Mouse (Mus musculus) intestine, postnatal 0 days (tissue): ENCODE results near the gene Tob1. TPM values are rescaled to one million over a fixed set of nuclear protein-coding genes. Genes with fewer than 3 reads are reported as not detected.

Source experiments
- ATAC-seq: fragments of 200-750 bp; cut with Nextera tagmentation; 2 replicates; pipeline ENCODE4 v1.8.0; 2017; ENCODE audit warnings: mild to moderate bottlenecking, moderate TSS enrichment, moderate library complexity
- H3K27ac ChIP-seq: fragments of 300-500 bp; sonication (generic); 2 replicates; pipeline ENCODE4 v1.5.1; 2014; ENCODE audit warnings: mild to moderate bottlenecking, low read depth, low read length, moderate library complexity
- H3K27me3 ChIP-seq: fragments of 300-500 bp; sonication (generic); replicated peaks from 2 replicates; pipeline ENCODE4 v1.6.1; 2014; ENCODE audit warnings: low read length, mixed read lengths; ENCODE audit not compliant: control insufficient read depth, insufficient read depth
- H3K36me3 ChIP-seq: fragments of 300-500 bp; sonication (generic); 2 replicates; pipeline ENCODE4 v1.6.1; 2014; ENCODE audit warnings: mild to moderate bottlenecking, moderate library complexity; ENCODE audit not compliant: control insufficient read depth, insufficient read depth
- H3K4me1 ChIP-seq: fragments of 300-500 bp; sonication (generic); replicated peaks from 2 replicates; pipeline ENCODE4 v1.6.1; 2014; ENCODE audit warnings: antibody characterized with exemption, low read length, mixed read lengths; ENCODE audit not compliant: control insufficient read depth, insufficient read depth
- H3K4me2 ChIP-seq: fragments of 300-500 bp; sonication (generic); replicated peaks from 2 replicates; pipeline ENCODE4 v1.6.1; 2014; ENCODE audit warnings: low read depth, mild to moderate bottlenecking, moderate library complexity
- H3K4me3 ChIP-seq: fragments of 300-500 bp; sonication (generic); 2 replicates; pipeline ENCODE4 v1.5.1; 2014; ENCODE audit warnings: low read depth, low read length
- H3K9ac ChIP-seq: fragments of 300-500 bp; sonication (generic); 2 replicates; pipeline ENCODE4 v1.6.1; 2014; ENCODE audit warnings: mild to moderate bottlenecking, low read depth, low read length
- H3K9me3 ChIP-seq: fragments of 300-500 bp; sonication (generic); 2 replicates; pipeline ENCODE4 v1.6.1; 2016; ENCODE audit warnings: mixed run types; ENCODE audit not compliant: control insufficient read depth
- CTCF ChIP-seq: sonication (generic); IDR thresholded peaks from 2 replicates; pipeline ENCODE4 v1.5.1; 2016; ENCODE audit warnings: low read depth, mild to moderate bottlenecking, control low read depth, antibody characterized with exemption, moderate library complexity
- WGBS: fragments of 180-500 bp; shearing (Covaris S2); extraction: QIAGEN DNeasy Blood & Tissue Kit; methylation state at CpG from one replicate; pipeline ENCODE4 v1.1.7; 2014; 5-methylcytosine and 5-hydroxymethylcytosine counted together
- polyA plus RNA-seq: library from polyadenylated mRNA; unstranded; fragments of >200 nt; fragmentation: Nextera tagmentation; extraction: Ambion mirVana; gene quantifications from 2 replicates; pipeline ENCODE4 v1.2.1, GENCODE M21; 2015

Gene Tob1
- polyA plus RNA-seq, 1 experiment from 2014 or later = 69.4 TPM

DNA sequence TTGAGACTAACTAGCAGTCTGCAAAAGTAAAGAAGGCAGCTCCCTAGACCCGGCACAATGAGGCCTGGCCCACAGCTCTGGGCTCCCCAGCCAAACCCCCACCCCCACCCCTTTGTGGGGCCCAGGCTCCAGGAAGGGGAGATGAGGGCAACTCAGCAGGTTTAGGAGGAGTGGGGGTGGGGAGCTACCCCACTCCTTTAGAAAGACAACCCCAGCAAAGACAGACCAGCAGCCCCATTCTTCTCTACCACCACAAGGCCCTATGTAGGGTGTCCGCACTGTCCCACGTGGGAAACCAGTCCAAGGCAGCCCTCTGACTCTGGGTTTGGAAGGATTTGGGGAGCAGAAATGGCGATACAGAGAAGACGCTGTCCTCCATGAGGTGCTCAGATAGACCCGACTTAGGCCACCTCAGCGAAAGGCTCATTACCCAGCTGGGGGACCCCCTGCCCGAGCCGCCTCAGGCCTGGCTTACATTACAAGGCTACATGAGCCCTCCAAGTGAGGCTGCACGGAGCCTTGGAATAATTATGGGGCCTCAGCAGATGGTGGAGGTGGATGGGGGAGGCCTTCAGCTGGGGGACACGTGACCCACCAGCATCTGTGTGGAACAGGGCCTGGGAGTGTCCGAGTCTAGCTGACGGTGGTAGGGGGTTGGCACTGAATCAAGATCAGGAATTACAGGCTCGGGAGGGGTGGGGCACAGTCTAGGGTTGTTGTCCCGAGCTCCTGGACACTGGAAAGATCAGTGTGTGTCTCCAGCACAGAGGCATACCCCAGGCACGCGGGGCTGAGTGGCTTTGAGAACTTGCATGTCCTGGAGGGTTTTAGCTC is 34.9 kb downstream of the Tob1 start, which contains the start of gene Wfikkn2:
Gene Wfikkn2, minus strand, starts transcription at position 51 of the 834 bp plus-strand sequence.
- no peaks in the 10 kb centered on the region for H3K9me3 ChIP-seq
- H3K27me3 ChIP-seq = no peaks in the 10 kb centered on the region
- WGBS = 56% methylated on average over 17 of the region's 17 CpGs
- no peaks in the 10 kb centered on the region for H3K36me3 ChIP-seq
- ATAC-seq = no peak
- no peak within 1 kb of the TSS for H3K4me2 ChIP-seq
- no peaks in the 10 kb centered on the region; the same call in 1 of the 2 replicates for H3K4me1 ChIP-seq
- no peak within 1 kb of the TSS for H3K9ac ChIP-seq
- no peak within 1 kb of the TSS for H3K4me3 ChIP-seq
- no peak for TF ChIP-seq CTCF
- 0 out of 2 replicates have a peak within 1 kb of the TSS, but pooled peaks have one; percentile 2 for H3K27ac ChIP-seq

DNA sequence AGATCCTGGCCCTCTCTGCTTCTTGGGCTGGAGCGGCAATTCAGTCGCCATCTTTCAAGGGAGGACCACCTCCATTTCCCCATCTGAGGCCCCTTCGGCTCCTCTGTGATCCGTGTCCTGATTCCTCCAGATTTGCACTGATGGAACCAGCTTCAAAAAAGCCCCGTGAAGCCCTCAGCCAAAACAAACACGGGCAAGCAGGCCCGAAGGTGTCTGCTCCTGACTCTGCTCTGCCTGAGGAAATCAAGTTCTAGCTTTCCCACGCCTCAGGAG is 35.5 kb downstream of the Tob1 start:
- Histone ChIP-seq H3K9ac (no peak overlapping the region), H3K4me3 (no peak overlapping the region), H3K36me3 (no peaks in the 10 kb centered on the region), H3K27ac (0 out of 2 replicates have a peak overlapping the region, but pooled peaks have one; percentile 2), H3K4me2 (no peak overlapping the region), H3K9me3 (no peaks in the 10 kb centered on the region), H3K4me1 (no peaks in the 10 kb centered on the region; the same call in 1 of the 2 replicates), H3K27me3 (no peaks in the 10 kb centered on the region)
- no peak for ATAC-seq
- WGBS = 69% methylated on average over 8 of the region's 8 CpGs
- TF ChIP-seq CTCF = no peak

DNA sequence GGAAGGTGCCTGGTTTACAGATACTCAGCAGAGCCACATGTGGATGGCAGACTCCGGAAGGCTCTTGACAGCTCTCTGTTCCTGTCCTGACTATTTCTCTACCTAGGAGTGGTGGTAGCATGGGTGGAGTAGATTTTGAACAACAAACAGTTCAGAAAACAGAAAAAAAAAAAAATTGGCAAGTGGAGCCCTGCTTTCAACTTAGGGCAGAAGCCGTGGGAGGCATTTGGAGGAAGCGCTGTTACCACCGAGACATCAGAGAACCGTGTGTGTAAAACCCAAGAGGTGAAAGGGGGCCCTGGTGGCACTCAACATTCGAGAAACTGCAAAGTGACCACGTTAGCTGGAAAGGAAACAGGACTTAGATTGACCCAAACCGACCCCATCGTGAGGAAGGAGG is 41.9 kb downstream of the Tob1 start:
- Histone ChIP-seq H3K36me3 (no peaks in the 10 kb centered on the region), H3K9me3 (no peaks in the 10 kb centered on the region), H3K9ac (no peak overlapping the region), H3K4me3 (no peak overlapping the region), H3K27me3 (no peaks in the 10 kb centered on the region), H3K4me2 (no peak overlapping the region), H3K4me1 (no peaks in the 10 kb centered on the region), H3K27ac (no peak overlapping the region)
- no peak for ATAC-seq
- no peak for TF ChIP-seq CTCF
- WGBS = 82% methylated on average over 9 of the region's 9 CpGs

DNA sequence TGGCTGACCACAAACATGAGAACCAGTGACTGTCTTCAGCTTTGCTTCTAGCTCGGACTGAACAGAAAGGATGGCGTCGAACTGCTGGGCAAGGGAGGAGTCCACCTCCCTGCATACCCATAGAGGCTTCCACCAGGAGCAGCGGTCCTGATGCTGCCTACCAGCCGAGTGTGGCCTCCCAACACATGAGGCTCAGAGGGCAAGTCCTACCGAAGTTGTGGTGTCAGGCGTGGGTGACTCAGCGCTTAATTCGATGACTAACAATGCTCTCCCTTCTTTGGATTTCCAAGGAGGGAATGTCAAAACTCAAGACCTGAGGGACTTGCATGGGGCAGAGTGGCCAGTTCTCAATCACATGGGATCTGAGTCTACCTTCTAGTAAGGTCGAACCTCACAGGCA is 42.4 kb downstream of the Tob1 start:
- Histone ChIP-seq H3K36me3 (no peaks in the 10 kb centered on the region), H3K4me2 (no peak overlapping the region), H3K9ac (no peak overlapping the region), H3K4me1 (no peaks in the 10 kb centered on the region), H3K27ac (no peak overlapping the region), H3K4me3 (no peak overlapping the region), H3K9me3 (no peaks in the 10 kb centered on the region), H3K27me3 (no peaks in the 10 kb centered on the region)
- 85% methylated on average over 10 of the region's 10 CpGs for WGBS
- ATAC-seq = no peak
- no peak for TF ChIP-seq CTCF

DNA sequence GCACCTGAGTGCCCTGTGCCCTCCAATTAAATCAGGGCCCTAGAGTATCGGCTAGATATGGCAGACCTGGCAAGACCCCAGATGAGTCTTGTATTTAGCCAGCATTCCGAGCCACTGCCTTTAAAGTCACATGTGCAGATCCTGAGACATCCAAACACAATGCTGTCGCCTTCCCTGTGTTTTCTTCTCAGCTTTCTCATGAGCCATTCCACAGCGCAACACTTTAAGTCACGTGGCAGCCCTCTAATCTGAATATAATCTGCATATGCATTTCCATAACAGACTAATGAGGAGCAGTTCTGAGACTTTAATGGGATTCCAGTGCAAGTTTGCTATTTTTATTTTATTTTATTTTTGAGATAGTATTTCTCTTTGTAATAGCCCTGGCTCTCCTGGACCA is 44.5 kb downstream of the Tob1 start:
- no peak for TF ChIP-seq CTCF
- 80% methylated on average over 5 of the region's 5 CpGs for WGBS
- Histone ChIP-seq H3K4me2 (no peak overlapping the region), H3K27ac (no peak overlapping the region), H3K9ac (no peak overlapping the region), H3K4me1 (no peaks in the 10 kb centered on the region), H3K9me3 (no peaks in the 10 kb centered on the region), H3K4me3 (no peak overlapping the region), H3K36me3 (no peaks in the 10 kb centered on the region), H3K27me3 (no peaks in the 10 kb centered on the region)
- ATAC-seq = no peak

DNA sequence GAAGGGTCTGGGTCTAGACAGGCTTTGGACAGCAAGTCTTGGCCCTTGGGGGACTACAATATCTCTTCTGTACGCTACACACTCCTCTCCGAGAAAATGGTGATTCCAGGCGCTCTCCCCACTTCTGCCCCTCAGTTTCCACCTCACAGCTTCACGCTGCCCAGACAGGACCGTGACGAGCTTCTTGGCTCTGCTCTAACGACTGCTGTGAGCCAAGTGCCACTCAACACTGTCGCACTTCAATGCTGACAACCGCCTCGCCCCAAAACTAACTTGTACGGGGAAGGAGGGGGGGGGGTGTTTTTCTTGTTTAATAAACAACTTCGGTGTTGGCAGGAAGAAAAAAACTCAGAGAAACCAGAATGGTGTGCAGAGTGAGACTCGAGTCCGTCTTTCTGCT is 46.7 kb downstream of the Tob1 start:
- Histone ChIP-seq H3K27ac (no peak overlapping the region), H3K4me2 (no peak overlapping the region), H3K9me3 (no peaks in the 10 kb centered on the region), H3K36me3 (no peaks in the 10 kb centered on the region), H3K9ac (no peak overlapping the region), H3K27me3 (no peaks in the 10 kb centered on the region), H3K4me1 (no peaks in the 10 kb centered on the region), H3K4me3 (no peak overlapping the region)
- 77% methylated on average over 14 of the region's 14 CpGs for whole genome bisulfite sequencing
- TF ChIP-seq CTCF = no peak
- no peak for ATAC-seq
